Mouse (Mus musculus) MEL (cell line): ENCODE results near the gene Sv2c. TPM values are rescaled to one million over a fixed set of nuclear protein-coding genes. Genes with fewer than 3 reads are reported as not detected.
A peak's percentile ranks its signal among the peaks of the same experiment; 100 is the strongest.

Experiments
- DNase-seq: peaks from one replicate; pipeline ENCODE4 v3.0.0; 2011; ENCODE audit warnings: low read depth, low spot score
- H3K27ac ChIP-seq: 2 replicates; pipeline ENCODE4 v1.5.1; 2012; ENCODE audit warnings: low read depth, mild to moderate bottlenecking, control low read depth, low read length, moderate library complexity; ENCODE audit not compliant: control insufficient read depth
- H3K27me3 ChIP-seq, 2 experiments: fragments of 150-350 bp in 1 of 2; sonication (generic) in 1 of 2; 2 replicates each; pipeline ENCODE4 v1.6.1; 2012; ENCODE audit warnings: low read length in 2 of 2, mild to moderate bottlenecking in 2 of 2, improper control_type of control experiment in 1 of 2, moderate library complexity in 1 of 2; ENCODE audit not compliant: insufficient read depth in 2 of 2, control insufficient read depth in 1 of 2
- H3K36me3 ChIP-seq, 2 experiments: 2 replicates each; pipeline ENCODE4 v1.6.1; 2012 to 2014; ENCODE audit warnings: low read length in 2 of 2, improper control_type of control experiment in 1 of 2, inconsistent platforms in 1 of 2, mild to moderate bottlenecking in 1 of 2; ENCODE audit not compliant: insufficient read depth in 2 of 2, control insufficient read depth in 1 of 2
- H3K4me1 ChIP-seq, 2 experiments: fragments of 150-350 bp in 1 of 2; sonication (generic) in 1 of 2; 2 replicates each; pipeline ENCODE4 v1.6.1; 2012; ENCODE audit warnings: low read length in 2 of 2, improper control_type of control experiment in 1 of 2, mild to moderate bottlenecking in 1 of 2; ENCODE audit not compliant: insufficient read depth in 2 of 2, control insufficient read depth in 1 of 2
- H3K4me3 ChIP-seq, 2 experiments: fragments of 150-350 bp in 1 of 2; sonication (generic) in 1 of 2; 2 replicates each; pipeline ENCODE4 v1.5.1; 2012; ENCODE audit warnings: low read depth in 2 of 2, low read length in 2 of 2, mild to moderate bottlenecking in 2 of 2, moderate library complexity in 2 of 2, control low read depth in 1 of 2, improper control_type of control experiment in 1 of 2; ENCODE audit not compliant: control insufficient read depth in 1 of 2, insufficient read depth in 1 of 2
- H3K79me2 ChIP-seq: 2 replicates; pipeline ENCODE4 v1.6.1; 2012; ENCODE audit warnings: mild to moderate bottlenecking, low read length, moderate library complexity; ENCODE audit not compliant: control insufficient read depth, poor library complexity, insufficient read depth
- H3K9ac ChIP-seq: 2 replicates; pipeline ENCODE4 v1.6.1; 2012; ENCODE audit warnings: low read depth, mild to moderate bottlenecking, control low read depth, low read length, moderate library complexity; ENCODE audit not compliant: control insufficient read depth, poor library complexity, severe bottlenecking
- H3K9me3 ChIP-seq: fragments of 150-350 bp; sonication (generic); replicated peaks from 2 replicates; pipeline ENCODE4 v1.6.1; 2012; ENCODE audit warnings: mild to moderate bottlenecking, low read length, improper control_type of control experiment, moderate library complexity; ENCODE audit not compliant: insufficient read depth
- BHLHE40 ChIP-seq: IDR thresholded peaks from 2 replicates; pipeline ENCODE4 v1.6.1; 2012; ENCODE audit warnings: low read depth, mild to moderate bottlenecking, inconsistent platforms, low read length, improper control_type of control experiment, borderline replicate concordance
- CHD1 ChIP-seq: IDR thresholded peaks from 2 replicates; pipeline ENCODE4 v1.6.1; 2012; ENCODE audit warnings: low read depth, mild to moderate bottlenecking, inconsistent platforms, low read length, improper control_type of control experiment
- CTCF ChIP-seq, 3 experiments: IDR thresholded peaks in 2 of 3; conservative IDR thresholded peaks in 1 of 3; 2 replicates each; pipeline ENCODE4 v1.5.1; 2011 to 2012; ENCODE audit warnings: low read length in 3 of 3, low read depth in 2 of 3, mild to moderate bottlenecking in 2 of 3, improper control_type of control experiment in 1 of 3, inconsistent platforms in 1 of 3, mixed read lengths in 1 of 3, moderate library complexity in 1 of 3; ENCODE audit not compliant: control insufficient read depth in 1 of 3, insufficient read depth in 1 of 3, poor library complexity in 1 of 3, severe bottlenecking in 1 of 3
- ELF1 ChIP-seq: IDR thresholded peaks from 2 replicates; pipeline ENCODE4 v1.6.1; 2014; ENCODE audit warnings: low read depth, mild to moderate bottlenecking, inconsistent platforms, low read length, improper control_type of control experiment, moderate library complexity
- GATA1 ChIP-seq: IDR thresholded peaks from 2 replicates; pipeline ENCODE4 v1.6.1; 2011; ENCODE audit warnings: low read depth, low read length, improper control_type of control experiment
- HCFC1 ChIP-seq: IDR thresholded peaks from 2 replicates; pipeline ENCODE4 v1.6.1; 2012; ENCODE audit warnings: low read depth, mild to moderate bottlenecking, inconsistent platforms, low read length, improper control_type of control experiment, moderate library complexity
- JUND ChIP-seq: IDR thresholded peaks from 2 replicates; pipeline ENCODE4 v1.6.1; 2011; ENCODE audit warnings: low read depth, mild to moderate bottlenecking, improper control_type of control experiment, low read length
- KAT2A ChIP-seq: conservative IDR thresholded peaks from 2 replicates; pipeline ENCODE4 v1.6.1; 2012; ENCODE audit warnings: low read depth, low read length, improper control_type of control experiment, inconsistent platforms
- MAFK ChIP-seq: IDR thresholded peaks from 2 replicates; pipeline ENCODE4 v1.6.1; 2011; ENCODE audit warnings: low read depth, mild to moderate bottlenecking, low read length, improper control_type of control experiment, borderline replicate concordance
- MEF2A ChIP-seq: IDR thresholded peaks from 2 replicates; pipeline ENCODE4 v1.6.1; 2014; ENCODE audit warnings: low read depth, mild to moderate bottlenecking, inconsistent platforms, low read length, improper control_type of control experiment; ENCODE audit not compliant: poor library complexity, insufficient replicate concordance, severe bottlenecking; ENCODE audit errors: extremely low read depth
- MYB ChIP-seq: IDR thresholded peaks from 2 replicates; pipeline ENCODE4 v1.6.1; 2011; ENCODE audit warnings: mild to moderate bottlenecking, low read depth, low read length, improper control_type of control experiment
- POLR2AphosphoS5 ChIP-seq: IDR thresholded peaks from 2 replicates; pipeline ENCODE4 v1.6.1; 2012; ENCODE audit warnings: low read depth, borderline replicate concordance, mild to moderate bottlenecking, inconsistent platforms, low read length, moderate library complexity, mixed read lengths
- RAD21 ChIP-seq: IDR thresholded peaks from 2 replicates; pipeline ENCODE4 v1.6.1; 2011; ENCODE audit warnings: mild to moderate bottlenecking, low read depth, low read length, improper control_type of control experiment
- SIN3A ChIP-seq: IDR thresholded peaks from 2 replicates; pipeline ENCODE4 v1.6.1; 2012; ENCODE audit warnings: low read length, improper control_type of control experiment, inconsistent platforms
- SMC3 ChIP-seq: IDR thresholded peaks from 2 replicates; pipeline ENCODE4 v1.6.1; 2011; ENCODE audit warnings: low read depth, low read length, improper control_type of control experiment
- TAL1 ChIP-seq: IDR thresholded peaks from 2 replicates; pipeline ENCODE4 v1.6.1; 2012; ENCODE audit warnings: mild to moderate bottlenecking, inconsistent platforms, low read length, moderate library complexity, mixed read lengths
- TBP ChIP-seq: IDR thresholded peaks from 2 replicates; pipeline ENCODE4 v1.8.0; 2011; ENCODE audit warnings: low read depth, low read length, improper control_type of control experiment
- TCF12 ChIP-seq: IDR thresholded peaks from 2 replicates; pipeline ENCODE4 v1.6.1; 2014; ENCODE audit warnings: low read depth, mild to moderate bottlenecking, inconsistent platforms, low read length, improper control_type of control experiment, moderate library complexity
- UBTF ChIP-seq: IDR thresholded peaks from 2 replicates; pipeline ENCODE4 v1.6.1; 2012; ENCODE audit warnings: low read depth, mild to moderate bottlenecking, inconsistent platforms, low read length, improper control_type of control experiment, moderate library complexity, borderline replicate concordance; ENCODE audit not compliant: insufficient read depth
- USF2 ChIP-seq, 2 experiments: IDR thresholded peaks; 2 replicates each; pipeline ENCODE4 v1.6.1; 2011 to 2012; ENCODE audit warnings: improper control_type of control experiment in 2 of 2, low read length in 2 of 2, borderline replicate concordance in 1 of 2, inconsistent platforms in 1 of 2, low read depth in 1 of 2, mild to moderate bottlenecking in 1 of 2; ENCODE audit not compliant: insufficient read depth in 1 of 2
- ZNF384 ChIP-seq: IDR thresholded peaks from 2 replicates; pipeline ENCODE4 v1.6.1; 2012; ENCODE audit warnings: low read depth, mild to moderate bottlenecking, inconsistent platforms, low read length, improper control_type of control experiment
- polyA plus RNA-seq, 2 experiments: library from polyadenylated mRNA; stranded (reverse) in 1 of 2; unstranded in 1 of 2; fragments of >175 nt in 1 of 2; fragments of >200 nt in 1 of 2; gene quantifications; 2 replicates each; pipeline versions ENCODE4 v1.2.1 to v1.2.4; 2012; ENCODE audit warnings: low replicate concordance in 2 of 2, low read depth in 1 of 2; ENCODE audit not compliant: insufficient read length in 2 of 2, insufficient read depth in 1 of 2, missing spikeins in 1 of 2
- total RNA-seq: library from RNA; depleted of rRNA; stranded (reverse); fragments of 300-350 nt; gene quantifications from 2 replicates; pipeline ENCODE4 v1.2.3, GENCODE M21; 2012

The Sv2c gene
- total and polyA plus RNA-seq, 3 experiments: 0.01 TPM; not detected in 2

- H3K27ac ChIP-seq: no peak overlapping the region
- no peaks in the 10 kb centered on the region for H3K36me3 ChIP-seq
- no peak for DNase-seq
- no peak for TF ChIP-seq JUND
- no peak for TF ChIP-seq MAFK
- no peak for TF ChIP-seq TBP
- TF ChIP-seq POLR2AphosphoS5: no peak
- no peak for TF ChIP-seq SIN3A
- TF ChIP-seq HCFC1: no peak
- no peak for TF ChIP-seq ZNF384
- no peak for TF ChIP-seq USF2 (IDR thresholded peaks at IDR 0.05; ENCODE audit: borderline replicate concordance in 1 of 2, insufficient read depth in 1 of 2, low read depth in 1 of 2, low read length in 2 of 2)
- no peak for TF ChIP-seq UBTF
- TF ChIP-seq CHD1: no peak
- TF ChIP-seq TAL1: no peak
- TF ChIP-seq MEF2A: no peak
- TF ChIP-seq MYB: no peak
- TF ChIP-seq TCF12: no peak
- TF ChIP-seq KAT2A: no peak
- TF ChIP-seq ELF1: no peak
- TF ChIP-seq GATA1: no peak
- no peak for TF ChIP-seq SMC3
- H3K9me3 ChIP-seq: no peaks in the 10 kb centered on the region
- H3K27me3 ChIP-seq: peaks cover 0 to 2% of the 10 kb centered on the region in 2 experiments; a peak in 2 of 4 replicates
- no peak overlapping the region for H3K4me3 ChIP-seq
- no peaks in the 10 kb centered on the region for H3K4me1 ChIP-seq
- no peak overlapping the region for H3K9ac ChIP-seq
- H3K79me2 ChIP-seq: no peaks in the 10 kb centered on the region
These were observed 145.2 kb downstream of the Sv2c start for GRCm38 (mm10) chr13:95987147-95987546.

DNA sequence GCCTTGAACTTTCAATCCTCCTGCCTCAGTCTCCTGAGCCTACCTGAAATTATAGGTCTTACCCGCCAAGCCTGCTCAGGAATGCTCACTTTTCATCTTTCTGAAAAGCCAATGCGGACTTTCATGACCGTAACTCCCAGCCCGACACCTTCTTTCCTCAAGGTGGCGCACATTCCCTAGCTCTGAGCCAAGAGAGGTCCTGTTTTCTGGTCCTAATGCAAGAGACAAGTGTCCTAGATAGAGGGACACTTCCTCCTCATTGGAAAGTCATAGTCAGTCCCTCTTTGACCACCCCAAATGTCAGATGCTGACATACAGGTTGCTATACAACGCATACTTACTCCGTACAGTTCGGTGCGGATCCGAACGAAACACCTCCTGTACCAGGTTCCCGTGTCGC, 146.0 kb downstream of the Sv2c start:
- H3K4me3 ChIP-seq: no peak overlapping the region
- TF ChIP-seq BHLHE40 (no peak), RAD21 (peak; percentile 38), CTCF (IDR thresholded peaks at IDR 0.05 in 2 of 3, conservative IDR thresholded peaks at IDR 0.05 in 1 of 3; ENCODE audit: control insufficient read depth in 1 of 3, insufficient read depth in 1 of 3, low read depth in 2 of 3, low read length in 3 of 3, poor library complexity in 1 of 3, severe bottlenecking in 1 of 3) (peak in 2 of 3 experiments; percentile 30 to 43; a peak in 4 of 6 replicates)
- no peaks in the 10 kb centered on the region for H3K4me1 ChIP-seq
- no peak overlapping the region for H3K27ac ChIP-seq
- H3K27me3 ChIP-seq: peaks cover 0 to 2% of the 10 kb centered on the region in 2 experiments; a peak in 2 of 4 replicates
- H3K36me3 ChIP-seq: no peaks in the 10 kb centered on the region
- DNase-seq: peak; percentile 24
- H3K9me3 ChIP-seq: no peaks in the 10 kb centered on the region
- H3K9ac ChIP-seq: no peak overlapping the region
- H3K79me2 ChIP-seq: no peaks in the 10 kb centered on the region
